Mouse (Mus musculus): ENCODE results near the gene Atp6v0a1. TPM values are rescaled to one million over a fixed set of nuclear protein-coding genes. Genes with fewer than 3 reads are reported as not detected.

Gene Atp6v0a1
- total and polyA plus RNA-seq, 3 experiments, result 14.1 to 63.4 (median 36.1) TPM

- dilution Hi-C loops (cut with MboI; ENCODE audit: extremely low pct_ligation_motif_present, extremely low pct_unique_long_range_greater_than_20kb, low sequenced_read_pairs) (no loop called here), in situ Hi-C loops (cut with MboI; ENCODE audit: low pct_ligation_motif_present, low pct_unique_long_range_greater_than_20kb, low sequenced_read_pairs) (no loop called here)
- H3K9ac ChIP-seq (ENCODE audit: insufficient read depth, low read depth), result no peak overlapping the region
- DNase-seq (ENCODE audit: extremely low read depth), result peak; percentile 37
- H3K79me2 ChIP-seq (replicated peaks; ENCODE audit: control insufficient read depth, extremely low read depth, insufficient read depth, poor library complexity, severe bottlenecking), result no peaks in the 10 kb centered on the region
- H3K4me3 ChIP-seq (replicated peaks in 1 of 3; ENCODE audit: low read depth in 2 of 3, low read length in 2 of 3, poor library complexity in 1 of 3), result no peak overlapping the region
- H3K36me3 ChIP-seq (replicated peaks in 1 of 2; ENCODE audit: control insufficient read depth in 1 of 2, insufficient read depth in 1 of 2, low read length in 1 of 2), result peaks cover 70 to 94% of the 10 kb centered on the region in 2 experiments
- no peak overlapping the region for H3K4me2 ChIP-seq (ENCODE audit: insufficient read depth, low read depth, poor library complexity, severe bottlenecking)
- H3K4me1 ChIP-seq (ENCODE audit: control insufficient read depth in 1 of 2, insufficient read depth in 2 of 2), result peaks cover 13 to 32% of the 10 kb centered on the region in 2 experiments
- H3K27ac ChIP-seq (ENCODE audit: insufficient read depth, low read depth), result peak overlapping the region; percentile 7; the same call in 1 of the 2 replicates
- TF ChIP-seq BHLHE40 (IDR thresholded peaks at IDR 0.05; ENCODE audit: low read depth, low read length) (0 out of 2 replicates have a peak, but pooled peaks have one; percentile 6), POLR2AphosphoS2 (IDR thresholded peaks at IDR 0.05; ENCODE audit: low read depth, low read length) (no peak), CTCF (conservative IDR thresholded peaks at IDR 0.05 in 1 of 2, IDR thresholded peaks at IDR 0.05 in 1 of 2; ENCODE audit: low read depth in 2 of 2, low read length in 2 of 2) (no peak), ETS1 (conservative IDR thresholded peaks at IDR 0.05; ENCODE audit: low read depth, low read length) (peak; percentile 17; the same call in 1 of the 2 replicates)
- H3K9me3 ChIP-seq (replicated peaks; ENCODE audit: low read length), result no peaks in the 10 kb centered on the region
- H3K27me3 ChIP-seq (replicated peaks), result no peaks in the 10 kb centered on the region
Observed at GRCm38 (mm10) chr11:101060126-101060525, 50.9 kb downstream of the Atp6v0a1 start.

GRCm38 (mm10) chr11:101061049-101061448 lies 51.8 kb downstream of the Atp6v0a1 start:
- Histone ChIP-seq H3K4me1 (ENCODE audit: control insufficient read depth in 1 of 2, insufficient read depth in 2 of 2) (peaks cover 13 to 32% of the 10 kb centered on the region in 2 experiments), H3K36me3 (replicated peaks in 1 of 2; ENCODE audit: control insufficient read depth in 1 of 2, insufficient read depth in 1 of 2, low read length in 1 of 2) (peaks cover 60 to 86% of the 10 kb centered on the region in 2 experiments), H3K4me2 (ENCODE audit: insufficient read depth, low read depth, poor library complexity, severe bottlenecking) (no peak overlapping the region), H3K27ac (ENCODE audit: insufficient read depth, low read depth) (no peak overlapping the region), H3K9ac (ENCODE audit: insufficient read depth, low read depth) (no peak overlapping the region), H3K27me3 (replicated peaks) (no peaks in the 10 kb centered on the region), H3K9me3 (replicated peaks; ENCODE audit: low read length) (no peaks in the 10 kb centered on the region), H3K79me2 (replicated peaks; ENCODE audit: control insufficient read depth, extremely low read depth, insufficient read depth, poor library complexity, severe bottlenecking) (no peaks in the 10 kb centered on the region), H3K4me3 (replicated peaks in 1 of 3; ENCODE audit: low read depth in 2 of 3, low read length in 2 of 3, poor library complexity in 1 of 3) (no peak overlapping the region)
- no peak for TF ChIP-seq ZC3H11A (IDR thresholded peaks at IDR 0.05; ENCODE audit: low read depth, low read length)
- DNase-seq (ENCODE audit: extremely low read depth), result no peak
- dilution Hi-C loops (cut with MboI; ENCODE audit: extremely low pct_ligation_motif_present, extremely low pct_unique_long_range_greater_than_20kb, low sequenced_read_pairs) (no loop called here), in situ Hi-C loops (cut with MboI; ENCODE audit: low pct_ligation_motif_present, low pct_unique_long_range_greater_than_20kb, low sequenced_read_pairs) (no loop called here)

- no peak overlapping the region for H3K4me2 ChIP-seq (ENCODE audit: insufficient read depth, low read depth, poor library complexity, severe bottlenecking)
- peaks cover 13 to 37% of the 10 kb centered on the region in 2 experiments for H3K4me1 ChIP-seq (ENCODE audit: control insufficient read depth in 1 of 2, insufficient read depth in 2 of 2)
- no peak for DNase-seq (ENCODE audit: extremely low read depth)
- no peaks in the 10 kb centered on the region for H3K79me2 ChIP-seq (replicated peaks; ENCODE audit: control insufficient read depth, extremely low read depth, insufficient read depth, poor library complexity, severe bottlenecking)
- no peaks in the 10 kb centered on the region for H3K9me3 ChIP-seq (replicated peaks; ENCODE audit: low read length)
- H3K4me3 ChIP-seq (replicated peaks in 1 of 3; ENCODE audit: low read depth in 2 of 3, low read length in 2 of 3, poor library complexity in 1 of 3), result no peak overlapping the region
- no peak for TF ChIP-seq MAZ (IDR thresholded peaks at IDR 0.05; ENCODE audit: low read depth, low read length)
- no peak for TF ChIP-seq NRF1 (IDR thresholded peaks at IDR 0.05; ENCODE audit: low read depth, low read length)
- TF ChIP-seq PAX5 (IDR thresholded peaks at IDR 0.05; ENCODE audit: low read length), result no peak
- TF ChIP-seq E2F4 (IDR thresholded peaks at IDR 0.05; ENCODE audit: insufficient replicate concordance, low read depth, low read length), result no peak
- no peak for TF ChIP-seq ELF1 (IDR thresholded peaks at IDR 0.05; ENCODE audit: low read depth, low read length)
- TF ChIP-seq SIN3A (IDR thresholded peaks at IDR 0.05; ENCODE audit: low read length), result no peak
- TF ChIP-seq RCOR1 (conservative IDR thresholded peaks at IDR 0.05; ENCODE audit: low read depth, low read length), result no peak
- no peak for TF ChIP-seq SMC3 (IDR thresholded peaks at IDR 0.05; ENCODE audit: low read depth, low read length)
- TF ChIP-seq ETS1 (conservative IDR thresholded peaks at IDR 0.05; ENCODE audit: low read depth, low read length), result no peak
- no peak for TF ChIP-seq USF2 (conservative IDR thresholded peaks at IDR 0.05; ENCODE audit: low read depth, low read length)
- TF ChIP-seq TCF12 (IDR thresholded peaks at IDR 0.05; ENCODE audit: low read depth, low read length), result no peak
- TF ChIP-seq POLR2AphosphoS2 (IDR thresholded peaks at IDR 0.05; ENCODE audit: low read depth, low read length), result no peak
- no peak for TF ChIP-seq JUND (conservative IDR thresholded peaks at IDR 0.05; ENCODE audit: low read depth, low read length)
- TF ChIP-seq MYC (IDR thresholded peaks at IDR 0.05; ENCODE audit: low read depth, low read length), result no peak
- no peak for TF ChIP-seq CTCF (conservative IDR thresholded peaks at IDR 0.05 in 1 of 2, IDR thresholded peaks at IDR 0.05 in 1 of 2; ENCODE audit: low read depth in 2 of 2, low read length in 2 of 2)
- no peak for TF ChIP-seq USF1 (IDR thresholded peaks at IDR 0.05; ENCODE audit: low read depth, low read length)
- TF ChIP-seq MEF2A (IDR thresholded peaks at IDR 0.05; ENCODE audit: borderline replicate concordance, low read depth, low read length), result no peak
- TF ChIP-seq ZMIZ1 (IDR thresholded peaks at IDR 0.05; ENCODE audit: low read depth, low read length), result no peak
- H3K9ac ChIP-seq (ENCODE audit: insufficient read depth, low read depth), result no peak overlapping the region
- H3K27me3 ChIP-seq (replicated peaks), result no peaks in the 10 kb centered on the region
- H3K27ac ChIP-seq (ENCODE audit: insufficient read depth, low read depth), result no peak overlapping the region
- H3K36me3 ChIP-seq (replicated peaks in 1 of 2; ENCODE audit: control insufficient read depth in 1 of 2, insufficient read depth in 1 of 2, low read length in 1 of 2), result peaks cover 49 to 73% of the 10 kb centered on the region in 2 experiments
- dilution Hi-C loops (cut with MboI; ENCODE audit: extremely low pct_ligation_motif_present, extremely low pct_unique_long_range_greater_than_20kb, low sequenced_read_pairs), result no loop called here
- in situ Hi-C loops (cut with MboI; ENCODE audit: low pct_ligation_motif_present, low pct_unique_long_range_greater_than_20kb, low sequenced_read_pairs), result no loop called here
Observed at GRCm38 (mm10) chr11:101062165-101062884, 53.1 kb downstream of the Atp6v0a1 start.

Measured in CH12.LX (cell line).